Mouse (Mus musculus) cerebellum, adult 11-12 months (tissue): Measurements from ENCODE around the gene Grik4.

Experiments used
- DNase-seq: peaks from one replicate; pipeline ENCODE4 v3.0.0; 2022

Gene Grik4

GRCm38 (mm10) chr9:42858998-42859690, 85.1 kb downstream of the Grik4 start:
- no peak for DNase-seq

GRCm38 (mm10) chr9:42858576-42858975, 85.7 kb downstream of the Grik4 start:
- DNase-seq: no peak

GRCm38 (mm10) chr9:42857756-42858155, 86.5 kb downstream of the Grik4 start:
- no peak for DNase-seq

GRCm38 (mm10) chr9:42853077-42853476, 91.2 kb downstream of the Grik4 start:
- no peak for DNase-seq

GRCm38 (mm10) chr9:42850063-42850462, 94.2 kb downstream of the Grik4 start:
- DNase-seq: no peak

- no peak for DNase-seq
These were observed 96.2 kb downstream of the Grik4 start for GRCm38 (mm10) chr9:42848061-42848460.

- DNase-seq: no peak
These were observed 97.4 kb downstream of the Grik4 start for GRCm38 (mm10) chr9:42846676-42847425.

- no peak for DNase-seq
These were observed 98.2 kb downstream of the Grik4 start for GRCm38 (mm10) chr9:42846139-42846538.

GRCm38 (mm10) chr9:42844301-42844700, 100.0 kb downstream of the Grik4 start:
- DNase-seq: peak; percentile 35

- no peak for DNase-seq
These were observed 106.0 kb downstream of the Grik4 start for GRCm38 (mm10) chr9:42838299-42838698.

GRCm38 (mm10) chr9:42837498-42837897, 106.8 kb downstream of the Grik4 start:
- DNase-seq: no peak

- no peak for DNase-seq
These were observed 112.7 kb downstream of the Grik4 start for GRCm38 (mm10) chr9:42831558-42831957.

GRCm38 (mm10) chr9:42819247-42819646, 125.0 kb downstream of the Grik4 start:
- DNase-seq: no peak

GRCm38 (mm10) chr9:42816815-42817214, 127.5 kb downstream of the Grik4 start:
- no peak for DNase-seq

GRCm38 (mm10) chr9:42809146-42809545, 135.1 kb downstream of the Grik4 start:
- no peak for DNase-seq

GRCm38 (mm10) chr9:42808394-42808793, 135.9 kb downstream of the Grik4 start:
- DNase-seq: no peak

GRCm38 (mm10) chr9:42803061-42803491, 141.2 kb downstream of the Grik4 start:
- DNase-seq: peak; percentile 28

- DNase-seq: no peak
These were observed 142.4 kb downstream of the Grik4 start for GRCm38 (mm10) chr9:42801929-42802328.

- DNase-seq: no peak
These were observed 144.2 kb downstream of the Grik4 start for GRCm38 (mm10) chr9:42800138-42800537.

GRCm38 (mm10) chr9:42799694-42800093, 144.6 kb downstream of the Grik4 start:
- DNase-seq: no peak

- DNase-seq: no peak
These were observed 145.1 kb downstream of the Grik4 start for GRCm38 (mm10) chr9:42799242-42799641.

- no peak for DNase-seq
These were observed 146.0 kb downstream of the Grik4 start for GRCm38 (mm10) chr9:42798280-42798679.

GRCm38 (mm10) chr9:42797276-42797675, 147.0 kb downstream of the Grik4 start:
- DNase-seq: no peak

GRCm38 (mm10) chr9:42795881-42796280, 148.4 kb downstream of the Grik4 start:
- DNase-seq: no peak
